Mouse (Mus musculus) liver, embryonic 14.5 days (tissue): ENCODE results near the gene Ing1. TPM values are rescaled to one million over a fixed set of nuclear protein-coding genes. Genes with fewer than 3 reads are reported as not detected.

Experiments used
- ATAC-seq: fragments of 200-750 bp; cut with Nextera tagmentation; 2 replicates; pipeline ENCODE4 v1.8.0; 2017; ENCODE audit warnings: moderate number of reproducible peaks, mild to moderate bottlenecking, moderate library complexity; ENCODE audit not compliant: insufficient read depth
- DNase-seq, 3 experiments: peaks; one replicate each; pipeline ENCODE4 v3.0.0-alpha.2; 2012 to 2013; ENCODE audit warnings: low read depth in 3 of 3, low spot score in 3 of 3
- H3K27ac ChIP-seq: fragments of 300-500 bp; sonication (generic); 2 replicates; pipeline ENCODE4 v1.5.1; 2014; ENCODE audit warnings: moderate library complexity, mild to moderate bottlenecking, control low read depth, inconsistent platforms
- H3K27me3 ChIP-seq: fragments of 300-500 bp; sonication (generic); 2 replicates; pipeline ENCODE4 v1.6.1; 2014; ENCODE audit warnings: mild to moderate bottlenecking, low read length, moderate library complexity; ENCODE audit not compliant: control insufficient read depth, insufficient read depth
- H3K36me3 ChIP-seq: fragments of 300-500 bp; sonication (generic); replicated peaks from 2 replicates; pipeline ENCODE4 v1.6.1; 2014; ENCODE audit warnings: low read depth; ENCODE audit not compliant: control insufficient read depth, insufficient read depth
- H3K4me1 ChIP-seq, 2 experiments: fragments of 200-500 bp in 1 of 2; fragments of 300-500 bp in 1 of 2; sonication (generic) in 1 of 2; replicated peaks; 2 replicates each; pipeline ENCODE4 v1.6.1; 2012 to 2014; ENCODE audit warnings: antibody characterized with exemption in 1 of 2, inconsistent platforms in 1 of 2, low read length in 1 of 2; ENCODE audit not compliant: control insufficient read depth in 2 of 2, insufficient read depth in 2 of 2
- H3K4me2 ChIP-seq: fragments of 300-500 bp; sonication (generic); 2 replicates; pipeline ENCODE4 v1.6.1; 2014; ENCODE audit warnings: low read depth, mild to moderate bottlenecking, control low read depth, moderate library complexity
- H3K4me3 ChIP-seq, 2 experiments: fragments of 200-500 bp in 1 of 2; fragments of 300-500 bp in 1 of 2; sonication (generic) in 1 of 2; 2 replicates each; pipeline ENCODE4 v1.5.1; 2012 to 2014; ENCODE audit warnings: low read depth in 2 of 2, low read length in 2 of 2, mild to moderate bottlenecking in 2 of 2, control low read depth in 1 of 2, inconsistent platforms in 1 of 2, moderate library complexity in 1 of 2; ENCODE audit not compliant: insufficient read depth in 1 of 2
- H3K9ac ChIP-seq: fragments of 300-500 bp; sonication (generic); replicated peaks from 2 replicates; pipeline ENCODE4 v1.6.1; 2014; ENCODE audit warnings: mild to moderate bottlenecking, control low read depth, moderate library complexity
- H3K9me3 ChIP-seq: fragments of 300-500 bp; sonication (generic); 2 replicates; pipeline ENCODE4 v1.6.1; 2016; ENCODE audit warnings: low read length, mixed read lengths; ENCODE audit not compliant: control insufficient read depth
- CTCF ChIP-seq: IDR thresholded peaks from 2 replicates; pipeline ENCODE4 v1.5.1; 2016; ENCODE audit warnings: antibody characterized with exemption, low read depth, control low read depth
- EP300 ChIP-seq: IDR thresholded peaks from 2 replicates; pipeline ENCODE4 v1.6.1; 2016; ENCODE audit warnings: antibody characterized with exemption, low read depth
- WGBS: fragments of 180-500 bp; shearing (Covaris S2); extraction: QIAGEN DNeasy Blood & Tissue Kit; methylation state at CpG from one replicate; pipeline ENCODE4 v1.1.7; 2014; ENCODE audit not compliant: insufficient replicate concordance; 5-methylcytosine and 5-hydroxymethylcytosine counted together
- polyA plus RNA-seq, 2 experiments: library from polyadenylated mRNA; depleted of rRNA in 1 of 2; stranded (reverse) in 1 of 2; unstranded in 1 of 2; fragments of >200 nt; fragmentation: Nextera tagmentation in 1 of 2; extraction: Ambion mirVana in 1 of 2; gene quantifications; 2 replicates each; pipeline versions ENCODE4 v1.2.1 to v1.2.3; 2012 to 2014

Gene Ing1
- polyA plus RNA-seq, 2 experiments: 13.2 to 15.6 TPM

DNA sequence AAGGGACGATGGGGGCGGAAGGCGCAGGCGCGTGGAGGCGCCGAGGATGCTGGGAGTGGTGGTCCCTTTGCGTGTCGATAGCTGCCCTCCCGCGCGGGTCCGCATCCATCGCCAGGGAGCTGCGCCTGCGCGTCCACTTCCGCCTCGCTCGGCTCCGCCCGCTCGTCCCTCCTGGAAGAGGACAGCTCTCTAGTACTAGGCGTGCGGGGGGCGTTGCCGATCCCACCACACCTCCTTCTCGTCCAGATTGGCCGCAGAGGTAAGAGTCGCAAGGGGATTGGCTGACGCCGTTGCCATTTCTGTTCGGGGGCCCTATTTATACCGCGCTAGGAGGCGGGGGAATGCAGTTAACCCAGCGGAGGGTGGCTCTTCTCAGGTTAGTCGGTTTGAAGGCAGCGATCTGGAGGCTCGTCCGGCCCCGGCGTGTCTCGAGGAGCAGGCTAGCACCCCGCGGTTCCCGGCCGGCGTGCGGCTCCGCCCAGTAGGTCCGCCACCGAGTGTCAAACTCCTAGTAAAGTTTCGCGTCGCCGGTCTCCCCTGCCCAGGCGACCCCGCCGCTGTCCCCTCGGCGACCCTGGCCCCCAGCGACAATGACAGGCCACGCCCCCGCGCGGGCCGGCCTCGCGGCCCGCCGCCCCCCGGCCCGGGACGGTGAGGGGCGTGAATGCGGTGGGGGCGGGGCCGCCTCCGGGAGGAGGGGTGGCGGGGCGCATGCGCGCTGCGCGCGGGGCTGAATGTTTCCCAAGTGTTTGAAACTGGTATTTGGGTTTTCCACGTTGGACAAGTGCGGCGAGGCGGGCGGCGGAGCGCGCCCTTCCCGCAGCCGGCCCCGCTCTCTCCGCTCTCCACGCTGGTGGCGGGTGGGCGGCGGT is 585 bp downstream of the Ing1 start:
- TF ChIP-seq CTCF (no peak), EP300 (peak; percentile 15; the same call in 1 of the 2 replicates)
- Histone ChIP-seq H3K27ac (peak overlapping the region; percentile 86), H3K4me1 (peaks cover 22 to 28% of the 10 kb centered on the region in 2 experiments), H3K4me3 (peak overlapping the region; percentile 96 to 99), H3K9me3 (no peaks in the 10 kb centered on the region), H3K9ac (peak overlapping the region; percentile 84), H3K4me2 (peak overlapping the region; percentile 91), H3K36me3 (no peaks in the 10 kb centered on the region), H3K27me3 (no peaks in the 10 kb centered on the region)
- ATAC-seq (peak; percentile 75), DNase-seq (peak; percentile 98 to 99 (median 98))
- under 1% methylated on average over 95 of the region's 103 CpGs for WGBS

DNA sequence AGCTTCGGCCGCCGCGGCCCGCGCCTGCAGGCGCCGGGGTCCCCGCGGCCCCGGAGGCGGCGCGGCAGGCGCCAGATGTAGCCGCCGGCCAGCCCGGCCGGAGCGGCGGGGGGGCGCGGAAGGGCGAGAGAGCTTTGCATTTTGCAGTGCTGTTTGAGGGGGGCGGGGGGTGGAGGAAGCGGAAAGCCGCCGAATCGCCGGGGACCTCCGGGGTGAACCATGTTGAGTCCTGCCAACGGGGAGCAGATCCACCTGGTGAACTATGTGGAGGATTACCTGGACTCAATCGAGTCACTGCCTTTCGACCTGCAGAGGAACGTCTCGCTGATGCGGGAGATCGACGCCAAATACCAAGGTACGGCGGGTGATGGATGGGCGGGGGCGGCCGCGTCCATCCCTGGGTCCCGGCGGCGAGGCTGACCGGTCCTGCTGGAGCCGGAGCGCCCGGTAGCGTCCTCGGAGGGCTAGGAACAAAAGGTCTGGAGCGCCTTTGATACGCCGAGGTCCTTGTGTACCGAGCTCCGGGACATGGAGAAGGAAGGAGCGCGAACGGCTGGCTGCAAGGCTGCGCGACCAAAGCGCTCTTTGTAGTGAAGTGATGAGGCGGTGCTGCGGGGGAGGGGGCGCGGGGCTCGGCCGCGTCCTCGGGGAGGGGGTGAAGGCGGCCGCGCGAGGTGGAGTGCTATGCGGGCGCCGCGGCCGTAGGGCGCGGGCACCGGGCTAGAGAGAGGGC is 1.5 kb downstream of the Ing1 start:
- H3K27ac ChIP-seq: peak overlapping the region; percentile 86
- under 1% methylated on average over 85 of the region's 85 CpGs for WGBS
- H3K4me2 ChIP-seq: peak overlapping the region; percentile 91
- H3K9me3 ChIP-seq: no peaks in the 10 kb centered on the region
- peak overlapping the region; percentile 96 to 99 for H3K4me3 ChIP-seq
- peaks cover 20 to 24% of the 10 kb centered on the region in 2 experiments for H3K4me1 ChIP-seq
- DNase-seq: peak in 1 of 3 experiments; percentile 30
- ATAC-seq: no peak
- H3K36me3 ChIP-seq: peaks cover 7% of the 10 kb centered on the region
- no peaks in the 10 kb centered on the region for H3K27me3 ChIP-seq
- peak overlapping the region; percentile 78 for H3K9ac ChIP-seq
- TF ChIP-seq CTCF (no peak), EP300 (no peak)

DNA sequence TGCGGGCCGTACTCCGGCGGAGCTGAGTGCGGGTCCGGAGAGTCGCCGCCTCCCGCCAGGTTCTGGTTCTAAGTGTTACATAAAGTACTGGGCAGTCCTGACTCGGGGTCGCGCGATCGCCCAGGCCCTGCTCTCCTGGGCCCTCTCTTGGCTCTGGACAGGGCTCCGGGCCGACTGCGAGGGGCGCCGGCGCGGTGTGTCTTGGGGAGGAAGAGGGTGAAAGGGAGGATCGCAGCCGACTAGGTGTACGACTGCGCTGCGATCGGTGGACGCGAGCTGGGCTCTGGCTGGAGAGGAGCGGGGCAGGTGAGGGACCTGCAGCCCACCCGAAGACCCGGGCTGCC is 2.0 kb downstream of the Ing1 start:
- Histone ChIP-seq H3K36me3 (peaks cover 12% of the 10 kb centered on the region), H3K9me3 (no peaks in the 10 kb centered on the region), H3K9ac (peak overlapping the region; percentile 78), H3K27me3 (no peaks in the 10 kb centered on the region), H3K4me1 (peaks cover 20 to 24% of the 10 kb centered on the region in 2 experiments), H3K4me3 (peak overlapping the region; percentile 96 to 99), H3K27ac (peak overlapping the region; percentile 86), H3K4me2 (peak overlapping the region; percentile 91)
- no peak for TF ChIP-seq EP300
- no peak for TF ChIP-seq CTCF
- WGBS: 0% methylated on average over 32 of the region's 32 CpGs
- ATAC-seq: peak; percentile 0; the same call in 1 of the 2 replicates
- no peak for DNase-seq

DNA sequence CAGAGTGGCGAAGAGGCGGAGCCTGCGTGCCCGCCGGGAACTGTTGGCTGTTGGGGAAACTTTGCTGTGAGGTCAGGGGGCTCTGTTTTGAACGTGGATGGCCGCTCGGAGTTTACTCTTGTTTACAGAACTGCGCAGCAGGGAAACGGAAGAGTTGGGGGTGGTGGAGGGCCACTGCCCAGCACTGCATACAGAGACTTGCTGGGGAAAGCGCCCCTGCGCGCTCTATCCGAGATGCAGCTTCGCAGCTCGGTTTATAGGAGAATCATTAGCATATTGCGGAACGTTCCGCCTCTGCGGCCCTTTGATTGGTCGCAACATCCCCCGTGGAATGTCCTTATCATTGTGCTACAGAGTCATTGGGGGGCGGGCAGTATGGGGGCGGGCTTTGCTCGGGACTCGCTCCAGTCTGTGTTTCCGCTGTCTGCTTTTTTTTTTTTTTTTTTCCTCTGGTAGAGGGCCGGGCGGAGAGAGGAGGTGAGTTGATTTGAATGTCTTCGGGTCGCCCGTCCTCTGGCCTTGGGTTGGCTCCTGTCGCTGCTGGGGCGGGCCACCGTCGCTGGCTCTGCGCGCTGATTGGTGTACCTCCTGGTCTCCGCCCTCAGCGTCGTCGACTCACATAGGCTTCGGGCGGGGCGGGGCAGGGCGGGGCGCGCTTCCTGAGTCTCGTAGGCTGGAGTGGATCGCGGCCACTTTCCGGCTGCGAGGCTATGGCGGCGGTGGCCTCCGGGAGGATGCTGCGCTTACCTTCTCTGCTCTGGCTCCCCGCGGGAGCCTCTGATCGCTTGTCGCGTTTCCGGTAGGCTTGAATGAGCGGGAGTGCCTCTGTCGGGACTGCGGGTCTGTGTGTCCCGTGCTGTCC is 2.6 kb downstream of the Ing1 start:
- DNase-seq: peak; percentile 97
- peaks cover 12% of the 10 kb centered on the region for H3K36me3 ChIP-seq
- WGBS: under 1% methylated on average over 67 of the region's 67 CpGs
- H3K9me3 ChIP-seq: no peaks in the 10 kb centered on the region
- peak; percentile 78 for ATAC-seq
- H3K27me3 ChIP-seq: no peaks in the 10 kb centered on the region
- H3K4me3 ChIP-seq: peak overlapping the region; percentile 96 to 99
- H3K4me1 ChIP-seq: peaks cover 20 to 24% of the 10 kb centered on the region in 2 experiments
- peak overlapping the region; percentile 78 for H3K9ac ChIP-seq
- H3K4me2 ChIP-seq: peak overlapping the region; percentile 91
- TF ChIP-seq EP300 (no peak), CTCF (no peak)
- H3K27ac ChIP-seq: peak overlapping the region; percentile 86
